Mouse (Mus musculus): ENCODE data around the gene Casz1. TPM values are rescaled to one million over a fixed set of nuclear protein-coding genes. Genes with fewer than 3 reads are reported as not detected.

Gene Casz1
- total and polyA plus RNA-seq, 3 experiments: 0.02 to 0.27 TPM; not detected in 1

- Histone ChIP-seq H3K4me1 (ENCODE audit: insufficient read depth, low read depth, low read length) (no peaks in the 10 kb centered on the region), H3K9me3 (replicated peaks) (no peaks in the 10 kb centered on the region), H3K36me3 (replicated peaks) (no peaks in the 10 kb centered on the region), H3K27me3 (ENCODE audit: insufficient read depth, low read length) (peaks cover 2% of the 10 kb centered on the region; the same call in 1 of the 2 replicates), H3K4me3 (ENCODE audit: low read depth, low read length) (no peak overlapping the region)
- no peak for TF ChIP-seq POLR2AphosphoS5 (IDR thresholded peaks at IDR 0.05; ENCODE audit: insufficient replicate concordance, low read depth, low read length)
- TF ChIP-seq TAL1 (conservative IDR thresholded peaks at IDR 0.05; ENCODE audit: low read depth, low read length): no peak
- no peak for TF ChIP-seq CTCF (IDR thresholded peaks at IDR 0.05; ENCODE audit: low read depth, low read length)
- no peak for TF ChIP-seq GATA1 (IDR thresholded peaks at IDR 0.05; ENCODE audit: borderline replicate concordance, low read length)
- no peak for TF ChIP-seq GATA2 (IDR thresholded peaks at IDR 0.05; ENCODE audit: borderline replicate concordance, low read depth, low read length)
- DNase-seq (ENCODE audit: low spot score): no peak
- ATAC-seq (ENCODE audit: extremely low read depth, insufficient number of reproducible peaks, low FRiP score, poor library complexity, severe bottlenecking): no peak
These were observed 19.1 kb downstream of the Casz1 start for GRCm38 (mm10) chr4:148823281-148823680.

- TF ChIP-seq TAL1 (conservative IDR thresholded peaks at IDR 0.05; ENCODE audit: low read depth, low read length) (no peak), POLR2AphosphoS5 (IDR thresholded peaks at IDR 0.05; ENCODE audit: insufficient replicate concordance, low read depth, low read length) (no peak), GATA1 (IDR thresholded peaks at IDR 0.05; ENCODE audit: borderline replicate concordance, low read length) (no peak), GATA2 (IDR thresholded peaks at IDR 0.05; ENCODE audit: borderline replicate concordance, low read depth, low read length) (no peak), CTCF (IDR thresholded peaks at IDR 0.05; ENCODE audit: low read depth, low read length) (no peak)
- H3K4me3 ChIP-seq (ENCODE audit: low read depth, low read length): no peak overlapping the region
- H3K36me3 ChIP-seq (replicated peaks): no peaks in the 10 kb centered on the region
- 0 out of 2 replicates have a peak, but pooled peaks cover 2% of the 10 kb centered on the region for H3K27me3 ChIP-seq (ENCODE audit: insufficient read depth, low read length)
- peak; percentile 27 for DNase-seq (ENCODE audit: low spot score)
- no peak; the same call in 1 of the 2 replicates for ATAC-seq (ENCODE audit: extremely low read depth, insufficient number of reproducible peaks, low FRiP score, poor library complexity, severe bottlenecking)
- H3K4me1 ChIP-seq (ENCODE audit: insufficient read depth, low read depth, low read length): peaks cover 3% of the 10 kb centered on the region; the same call in 1 of the 2 replicates
- H3K9me3 ChIP-seq (replicated peaks): no peaks in the 10 kb centered on the region
These were observed 26.1 kb downstream of the Casz1 start for GRCm38 (mm10) chr4:148830350-148830749.

- H3K9me3 ChIP-seq (replicated peaks): no peaks in the 10 kb centered on the region
- peaks cover 3% of the 10 kb centered on the region for H3K27me3 ChIP-seq (ENCODE audit: insufficient read depth, low read length)
- ATAC-seq (ENCODE audit: extremely low read depth, insufficient number of reproducible peaks, low FRiP score, poor library complexity, severe bottlenecking): no peak
- no peak for DNase-seq (ENCODE audit: low spot score)
- H3K36me3 ChIP-seq (replicated peaks): no peaks in the 10 kb centered on the region
- H3K4me1 ChIP-seq (ENCODE audit: insufficient read depth, low read depth, low read length): peaks cover 3% of the 10 kb centered on the region; the same call in 1 of the 2 replicates
- no peak overlapping the region for H3K4me3 ChIP-seq (ENCODE audit: low read depth, low read length)
- TF ChIP-seq GATA1 (IDR thresholded peaks at IDR 0.05; ENCODE audit: borderline replicate concordance, low read length): no peak
- no peak for TF ChIP-seq POLR2AphosphoS5 (IDR thresholded peaks at IDR 0.05; ENCODE audit: insufficient replicate concordance, low read depth, low read length)
- no peak for TF ChIP-seq CTCF (IDR thresholded peaks at IDR 0.05; ENCODE audit: low read depth, low read length)
- TF ChIP-seq TAL1 (conservative IDR thresholded peaks at IDR 0.05; ENCODE audit: low read depth, low read length): no peak
- TF ChIP-seq GATA2 (IDR thresholded peaks at IDR 0.05; ENCODE audit: borderline replicate concordance, low read depth, low read length): no peak
These were observed 29.2 kb downstream of the Casz1 start for GRCm38 (mm10) chr4:148833245-148833990.

- TF ChIP-seq GATA2 (IDR thresholded peaks at IDR 0.05; ENCODE audit: borderline replicate concordance, low read depth, low read length): no peak
- TF ChIP-seq GATA1 (IDR thresholded peaks at IDR 0.05; ENCODE audit: borderline replicate concordance, low read length): no peak
- TF ChIP-seq POLR2AphosphoS5 (IDR thresholded peaks at IDR 0.05; ENCODE audit: insufficient replicate concordance, low read depth, low read length): no peak
- no peak for TF ChIP-seq TAL1 (conservative IDR thresholded peaks at IDR 0.05; ENCODE audit: low read depth, low read length)
- no peak for TF ChIP-seq CTCF (IDR thresholded peaks at IDR 0.05; ENCODE audit: low read depth, low read length)
- DNase-seq (ENCODE audit: low spot score): no peak
- Histone ChIP-seq H3K27me3 (ENCODE audit: insufficient read depth, low read length) (peaks cover 7% of the 10 kb centered on the region), H3K4me1 (ENCODE audit: insufficient read depth, low read depth, low read length) (no peaks in the 10 kb centered on the region), H3K9me3 (replicated peaks) (no peaks in the 10 kb centered on the region), H3K4me3 (ENCODE audit: low read depth, low read length) (no peak overlapping the region), H3K36me3 (replicated peaks) (no peaks in the 10 kb centered on the region)
- no peak for ATAC-seq (ENCODE audit: extremely low read depth, insufficient number of reproducible peaks, low FRiP score, poor library complexity, severe bottlenecking)
These were observed 32.2 kb downstream of the Casz1 start for GRCm38 (mm10) chr4:148836391-148836790.

GRCm38 (mm10) chr4:148837046-148837445 lies 32.8 kb downstream of the Casz1 start:
- Histone ChIP-seq H3K4me1 (ENCODE audit: insufficient read depth, low read depth, low read length) (no peaks in the 10 kb centered on the region), H3K4me3 (ENCODE audit: low read depth, low read length) (no peak overlapping the region), H3K9me3 (replicated peaks) (no peaks in the 10 kb centered on the region), H3K27me3 (ENCODE audit: insufficient read depth, low read length) (peaks cover 8% of the 10 kb centered on the region), H3K36me3 (replicated peaks) (no peaks in the 10 kb centered on the region)
- TF ChIP-seq TAL1 (conservative IDR thresholded peaks at IDR 0.05; ENCODE audit: low read depth, low read length) (no peak), CTCF (IDR thresholded peaks at IDR 0.05; ENCODE audit: low read depth, low read length) (no peak), GATA1 (IDR thresholded peaks at IDR 0.05; ENCODE audit: borderline replicate concordance, low read length) (no peak), GATA2 (IDR thresholded peaks at IDR 0.05; ENCODE audit: borderline replicate concordance, low read depth, low read length) (no peak), POLR2AphosphoS5 (IDR thresholded peaks at IDR 0.05; ENCODE audit: insufficient replicate concordance, low read depth, low read length) (no peak)
- DNase-seq (ENCODE audit: low spot score) (no peak), ATAC-seq (ENCODE audit: extremely low read depth, insufficient number of reproducible peaks, low FRiP score, poor library complexity, severe bottlenecking) (no peak)

- Histone ChIP-seq H3K36me3 (replicated peaks) (no peaks in the 10 kb centered on the region), H3K4me1 (ENCODE audit: insufficient read depth, low read depth, low read length) (no peaks in the 10 kb centered on the region), H3K4me3 (ENCODE audit: low read depth, low read length) (no peak overlapping the region), H3K9me3 (replicated peaks) (no peaks in the 10 kb centered on the region), H3K27me3 (ENCODE audit: insufficient read depth, low read length) (peaks cover 12% of the 10 kb centered on the region)
- TF ChIP-seq TAL1 (conservative IDR thresholded peaks at IDR 0.05; ENCODE audit: low read depth, low read length) (no peak), GATA1 (IDR thresholded peaks at IDR 0.05; ENCODE audit: borderline replicate concordance, low read length) (no peak), CTCF (IDR thresholded peaks at IDR 0.05; ENCODE audit: low read depth, low read length) (no peak), POLR2AphosphoS5 (IDR thresholded peaks at IDR 0.05; ENCODE audit: insufficient replicate concordance, low read depth, low read length) (no peak), GATA2 (IDR thresholded peaks at IDR 0.05; ENCODE audit: borderline replicate concordance, low read depth, low read length) (no peak)
- ATAC-seq (ENCODE audit: extremely low read depth, insufficient number of reproducible peaks, low FRiP score, poor library complexity, severe bottlenecking) (no peak), DNase-seq (ENCODE audit: low spot score) (no peak)
These were observed 33.4 kb downstream of the Casz1 start for GRCm38 (mm10) chr4:148837644-148838043.
